Mouse (Mus musculus) intestine, embryonic 15.5 days (tissue): ENCODE measurements at regions not wholly inside any gene's neighbourhood (a gene's known extent, or its start where the extent isn't known, plus 50 kb on each side); places are given as distances from the start of the nearest gene placed in this dataset.

Source experiments
- ATAC-seq: fragments of 200-750 bp; cut with Nextera tagmentation; 2 replicates; pipeline ENCODE4 v1.8.0; 2017; ENCODE audit warnings: moderate TSS enrichment, moderate library complexity
- H3K27ac ChIP-seq: fragments of 300-500 bp; sonication (generic); 2 replicates; pipeline ENCODE4 v1.5.1; 2015; ENCODE audit warnings: mild to moderate bottlenecking, inconsistent platforms
- H3K27me3 ChIP-seq: fragments of 300-500 bp; sonication (generic); replicated peaks from 2 replicates; pipeline ENCODE4 v1.6.1; 2015; ENCODE audit warnings: inconsistent platforms
- H3K36me3 ChIP-seq: fragments of 300-500 bp; sonication (generic); 2 replicates; pipeline ENCODE4 v1.6.1; 2015; ENCODE audit warnings: inconsistent platforms
- H3K4me1 ChIP-seq: fragments of 300-500 bp; sonication (generic); replicated peaks from 2 replicates; pipeline ENCODE4 v1.6.1; 2015; ENCODE audit warnings: inconsistent platforms
- H3K4me2 ChIP-seq: fragments of 300-500 bp; sonication (generic); replicated peaks from 2 replicates; pipeline ENCODE4 v1.6.1; 2015; ENCODE audit warnings: mild to moderate bottlenecking, inconsistent platforms
- H3K4me3 ChIP-seq: fragments of 300-500 bp; sonication (generic); replicated peaks from 2 replicates; pipeline ENCODE4 v1.5.1; 2015; ENCODE audit warnings: inconsistent platforms
- H3K9ac ChIP-seq: fragments of 300-500 bp; sonication (generic); 2 replicates; pipeline ENCODE4 v1.6.1; 2015; ENCODE audit warnings: inconsistent platforms
- H3K9me3 ChIP-seq: fragments of 300-500 bp; sonication (generic); 2 replicates; pipeline ENCODE4 v1.6.1; 2016; ENCODE audit warnings: inconsistent platforms
- WGBS: fragments of 180-500 bp; shearing (Covaris S2); methylation state at CpG from one replicate; pipeline ENCODE4 v1.1.7; 2015; 5-methylcytosine and 5-hydroxymethylcytosine counted together

GRCm38 (mm10) chr13:97375501-97376231, 134.8 kb downstream of the Enc1 start:
- peak overlapping the region; percentile 7; the same call in 1 of the 2 replicates for H3K27ac ChIP-seq
- no peak overlapping the region for H3K4me3 ChIP-seq
- peak; percentile 37; the same call in 1 of the 2 replicates for ATAC-seq
- WGBS = 30% methylated on average over 14 of the region's 14 CpGs
- no peak overlapping the region for H3K9ac ChIP-seq
- H3K9me3 ChIP-seq = no peaks in the 10 kb centered on the region
- no peaks in the 10 kb centered on the region for H3K27me3 ChIP-seq
- no peaks in the 10 kb centered on the region for H3K36me3 ChIP-seq
- peaks cover 11% of the 10 kb centered on the region for H3K4me1 ChIP-seq
- H3K4me2 ChIP-seq = no peak overlapping the region

- H3K4me1 ChIP-seq = peaks cover 11% of the 10 kb centered on the region
- H3K9ac ChIP-seq = no peak overlapping the region
- H3K9me3 ChIP-seq = no peaks in the 10 kb centered on the region
- 34% methylated on average over 7 of the region's 7 CpGs for WGBS
- no peak overlapping the region for H3K4me2 ChIP-seq
- H3K27me3 ChIP-seq = no peaks in the 10 kb centered on the region
- ATAC-seq = no peak
- H3K27ac ChIP-seq = no peak overlapping the region
- H3K4me3 ChIP-seq = no peak overlapping the region
- H3K36me3 ChIP-seq = no peaks in the 10 kb centered on the region
These were observed 131.4 kb downstream of the Enc1 start for GRCm38 (mm10) chr13:97372348-97372747.

- H3K27me3 ChIP-seq = no peaks in the 10 kb centered on the region
- peaks cover 10% of the 10 kb centered on the region for H3K4me1 ChIP-seq
- 94% methylated on average over 3 of the region's 3 CpGs for WGBS
- H3K9ac ChIP-seq = no peak overlapping the region
- H3K4me2 ChIP-seq = no peak overlapping the region
- ATAC-seq = no peak
- no peaks in the 10 kb centered on the region for H3K36me3 ChIP-seq
- no peak overlapping the region for H3K27ac ChIP-seq
- H3K4me3 ChIP-seq = no peak overlapping the region
- no peaks in the 10 kb centered on the region for H3K9me3 ChIP-seq
These were observed 130.3 kb downstream of the Enc1 start for GRCm38 (mm10) chr13:97371200-97371599.

- 70% methylated on average over 8 of the region's 8 CpGs for WGBS
- ATAC-seq = no peak
- Histone ChIP-seq H3K9me3 (no peaks in the 10 kb centered on the region), H3K9ac (no peak overlapping the region), H3K27ac (no peak overlapping the region), H3K4me1 (peaks cover 16% of the 10 kb centered on the region), H3K4me3 (no peak overlapping the region), H3K27me3 (no peaks in the 10 kb centered on the region), H3K36me3 (no peaks in the 10 kb centered on the region), H3K4me2 (no peak overlapping the region)
These were observed 125.8 kb downstream of the Enc1 start for GRCm38 (mm10) chr13:97366723-97367122.

- no peak overlapping the region for H3K4me3 ChIP-seq
- peaks cover 16% of the 10 kb centered on the region for H3K4me1 ChIP-seq
- no peak overlapping the region for H3K4me2 ChIP-seq
- no peak for ATAC-seq
- H3K27me3 ChIP-seq = no peaks in the 10 kb centered on the region
- WGBS = 55% methylated on average over 18 of the region's 18 CpGs
- H3K36me3 ChIP-seq = no peaks in the 10 kb centered on the region
- H3K27ac ChIP-seq = no peak overlapping the region
- H3K9ac ChIP-seq = no peak overlapping the region
- H3K9me3 ChIP-seq = no peaks in the 10 kb centered on the region
These were observed 124.8 kb downstream of the Enc1 start for GRCm38 (mm10) chr13:97365557-97366244.

GRCm38 (mm10) chr13:97365004-97365403, 124.1 kb downstream of the Enc1 start:
- no peak overlapping the region for H3K9ac ChIP-seq
- ATAC-seq = no peak
- no peak overlapping the region for H3K4me3 ChIP-seq
- H3K9me3 ChIP-seq = no peaks in the 10 kb centered on the region
- no peaks in the 10 kb centered on the region for H3K27me3 ChIP-seq
- no peaks in the 10 kb centered on the region for H3K36me3 ChIP-seq
- H3K4me2 ChIP-seq = no peak overlapping the region
- peaks cover 16% of the 10 kb centered on the region for H3K4me1 ChIP-seq
- H3K27ac ChIP-seq = no peak overlapping the region
- 80% methylated on average over 9 of the region's 9 CpGs for WGBS

- 31% methylated on average over 5 of the region's 5 CpGs for WGBS
- Histone ChIP-seq H3K4me1 (peaks cover 16% of the 10 kb centered on the region), H3K9ac (no peak overlapping the region), H3K4me3 (no peak overlapping the region), H3K27ac (peak overlapping the region; percentile 42; the same call in 1 of the 2 replicates), H3K36me3 (no peaks in the 10 kb centered on the region), H3K4me2 (no peak overlapping the region), H3K9me3 (no peaks in the 10 kb centered on the region), H3K27me3 (no peaks in the 10 kb centered on the region)
- peak; percentile 74 for ATAC-seq
These were observed 122.9 kb downstream of the Enc1 start for GRCm38 (mm10) chr13:97363765-97364164.

GRCm38 (mm10) chr13:97363214-97363613, 122.3 kb downstream of the Enc1 start:
- H3K9me3 ChIP-seq = no peaks in the 10 kb centered on the region
- H3K9ac ChIP-seq = no peak overlapping the region
- no peaks in the 10 kb centered on the region for H3K36me3 ChIP-seq
- H3K27me3 ChIP-seq = no peaks in the 10 kb centered on the region
- H3K4me1 ChIP-seq = peaks cover 16% of the 10 kb centered on the region
- 0 out of 2 replicates have a peak overlapping the region, but pooled peaks have one; percentile 42 for H3K27ac ChIP-seq
- ATAC-seq = peak; percentile 15; the same call in 1 of the 2 replicates
- no peak overlapping the region for H3K4me3 ChIP-seq
- no peak overlapping the region for H3K4me2 ChIP-seq
- WGBS = 91% methylated on average over 4 of the region's 4 CpGs

- Histone ChIP-seq H3K27me3 (no peaks in the 10 kb centered on the region), H3K9ac (no peak overlapping the region), H3K36me3 (no peaks in the 10 kb centered on the region), H3K4me3 (no peak overlapping the region), H3K27ac (no peak overlapping the region), H3K9me3 (no peaks in the 10 kb centered on the region), H3K4me1 (peaks cover 21% of the 10 kb centered on the region), H3K4me2 (no peak overlapping the region)
- no peak for ATAC-seq
- 58% methylated on average over 9 of the region's 9 CpGs for WGBS
These were observed 119.6 kb downstream of the Enc1 start for GRCm38 (mm10) chr13:97360551-97360950.

GRCm38 (mm10) chr13:97358781-97359305, 117.9 kb downstream of the Enc1 start:
- Histone ChIP-seq H3K4me1 (peaks cover 17% of the 10 kb centered on the region), H3K9me3 (no peaks in the 10 kb centered on the region), H3K4me2 (no peak overlapping the region), H3K27me3 (no peaks in the 10 kb centered on the region), H3K36me3 (no peaks in the 10 kb centered on the region), H3K27ac (no peak overlapping the region), H3K9ac (no peak overlapping the region), H3K4me3 (no peak overlapping the region)
- WGBS = 76% methylated on average over 8 of the region's 8 CpGs
- no peak for ATAC-seq

- no peak overlapping the region for H3K4me3 ChIP-seq
- H3K36me3 ChIP-seq = no peaks in the 10 kb centered on the region
- no peaks in the 10 kb centered on the region for H3K27me3 ChIP-seq
- ATAC-seq = no peak
- peaks cover 11% of the 10 kb centered on the region for H3K4me1 ChIP-seq
- H3K9ac ChIP-seq = no peak overlapping the region
- no peak overlapping the region for H3K27ac ChIP-seq
- no peaks in the 10 kb centered on the region for H3K9me3 ChIP-seq
- 55% methylated on average over 6 of the region's 6 CpGs for WGBS
- no peak overlapping the region for H3K4me2 ChIP-seq
These were observed 117.4 kb downstream of the Enc1 start for GRCm38 (mm10) chr13:97358261-97358660.

- H3K27ac ChIP-seq = 0 out of 2 replicates have a peak overlapping the region, but pooled peaks have one; percentile 19
- 30% methylated on average over 13 of the region's 13 CpGs for WGBS
- H3K27me3 ChIP-seq = no peaks in the 10 kb centered on the region
- no peak overlapping the region for H3K4me2 ChIP-seq
- H3K36me3 ChIP-seq = no peaks in the 10 kb centered on the region
- no peak overlapping the region for H3K9ac ChIP-seq
- no peaks in the 10 kb centered on the region for H3K9me3 ChIP-seq
- peak; percentile 61 for ATAC-seq
- no peak overlapping the region for H3K4me3 ChIP-seq
- peaks cover 9% of the 10 kb centered on the region for H3K4me1 ChIP-seq
These were observed 116.3 kb downstream of the Enc1 start for GRCm38 (mm10) chr13:97356923-97357807.
